Mouse (Mus musculus): ENCODE data around the gene Prdm16. TPM values are rescaled to one million over a fixed set of nuclear protein-coding genes. Genes with fewer than 3 reads are reported as not detected.

The Prdm16 gene
- total RNA-seq, 2 experiments from 2014 or later, result 3.0 TPM; not detected in 1

DNA sequence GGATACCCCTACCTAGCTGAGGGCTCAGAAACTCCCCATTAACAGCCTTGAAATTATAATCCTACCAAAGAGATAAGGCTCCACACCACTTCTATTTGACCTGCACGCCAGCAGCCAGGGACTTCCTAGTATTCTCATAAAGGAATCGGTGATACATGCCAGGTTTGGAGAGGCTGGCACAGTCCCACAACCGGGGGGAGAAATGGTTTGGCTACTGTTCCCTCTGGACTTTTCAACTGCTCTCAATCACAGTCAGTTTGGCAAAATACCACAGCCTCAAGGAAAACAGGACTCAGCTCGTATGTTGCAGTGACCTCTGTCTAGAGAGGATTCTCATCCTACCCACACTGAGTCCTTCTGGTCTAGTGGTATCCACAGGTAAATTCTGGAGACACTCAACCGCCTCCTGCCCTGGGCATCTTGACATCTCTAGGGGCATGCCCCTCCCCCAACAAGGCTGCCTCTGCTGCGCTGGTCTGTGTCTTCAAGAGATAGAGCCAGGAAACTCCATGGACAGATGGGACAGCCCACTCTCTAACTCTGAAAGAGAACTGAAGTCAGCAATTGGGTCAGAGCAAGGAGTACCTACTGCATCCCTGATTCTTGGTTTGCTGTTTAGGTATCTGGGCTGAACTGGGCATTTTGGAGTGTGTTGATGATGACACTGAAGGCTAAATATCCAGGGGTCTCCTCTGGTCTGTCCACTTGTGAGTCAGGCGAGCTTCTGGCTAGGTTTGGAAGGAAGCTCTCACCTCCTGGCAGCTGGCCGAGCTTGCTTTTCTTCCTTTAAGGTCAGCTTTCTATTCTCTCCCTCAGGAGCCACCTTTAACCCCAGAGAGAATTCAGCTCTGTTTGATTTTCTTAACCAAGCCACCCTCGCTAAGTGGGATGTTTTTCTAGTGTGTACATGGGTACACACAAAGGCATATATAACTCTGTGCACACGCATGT lies 234.4 kb downstream of the Prdm16 start:
- ATAC-seq (replicated peaks; ENCODE audit: low FRiP score, poor library complexity, severe bottlenecking), result no peak

DNA sequence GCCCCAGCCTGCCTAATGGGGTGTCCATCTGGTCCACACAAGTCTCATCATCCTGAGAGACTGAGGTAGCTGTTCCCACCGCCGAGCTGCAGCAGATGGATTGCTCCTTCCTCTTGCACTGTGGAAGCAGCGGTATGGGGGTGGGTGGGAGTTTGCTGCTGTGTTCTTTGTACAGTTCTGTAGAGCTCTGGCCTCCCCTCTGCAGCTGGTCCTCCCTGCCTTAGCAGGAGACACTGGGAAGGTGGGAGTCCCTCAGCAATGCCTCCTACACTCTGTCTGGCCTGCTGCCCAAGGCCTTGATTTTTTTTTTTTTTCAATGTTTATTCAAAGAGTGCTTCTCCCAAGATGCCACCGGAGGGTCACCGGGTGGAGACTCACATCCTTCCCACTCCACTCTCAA lies 235.3 kb downstream of the Prdm16 start:
- ATAC-seq (replicated peaks; ENCODE audit: low FRiP score, poor library complexity, severe bottlenecking), result no peak

DNA sequence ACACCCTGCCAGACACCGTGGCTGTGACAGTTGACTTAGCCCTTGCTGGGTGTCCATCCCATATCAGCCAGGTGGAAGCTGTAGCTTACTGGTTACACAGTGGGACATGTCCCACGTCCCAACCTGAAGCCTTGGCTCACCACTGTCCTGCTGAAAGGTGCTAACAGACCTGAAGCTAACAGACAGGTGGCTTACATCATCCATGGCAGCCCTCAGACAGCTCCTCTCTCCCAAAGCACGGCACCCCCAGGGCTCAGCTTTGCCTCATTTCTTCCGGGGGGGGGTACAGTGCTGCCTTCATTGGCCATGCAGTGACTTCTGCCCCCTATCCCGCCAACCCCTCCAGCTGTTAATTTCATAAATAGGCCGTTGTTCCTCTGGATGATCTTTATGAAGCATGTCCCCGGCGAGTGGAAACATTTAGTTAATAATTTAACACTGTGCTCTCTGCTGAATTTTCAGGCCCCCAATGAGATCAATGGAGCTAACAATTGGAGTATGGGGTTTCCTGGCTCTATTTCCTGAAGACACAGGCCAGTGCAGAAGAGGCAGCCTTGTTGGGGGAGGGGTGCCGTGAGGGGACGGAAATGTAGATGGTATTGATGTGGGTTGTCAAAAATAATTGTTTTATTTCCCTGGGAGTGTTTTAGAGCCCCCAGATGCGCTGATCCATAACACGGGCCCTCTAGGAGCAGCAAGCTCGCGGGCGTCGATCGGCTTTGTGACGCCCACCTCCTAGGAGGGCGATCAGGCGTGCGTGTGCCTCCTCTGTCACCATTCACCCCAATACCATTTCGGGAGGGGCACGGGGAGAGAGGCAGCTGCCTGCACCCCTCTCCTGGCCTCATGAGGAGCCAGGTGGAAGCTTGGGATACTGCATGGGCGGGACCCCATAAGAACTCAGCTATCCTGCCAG lies 236.2 kb downstream of the Prdm16 start:
- ATAC-seq (replicated peaks; ENCODE audit: low FRiP score, poor library complexity, severe bottlenecking), result no peak

DNA sequence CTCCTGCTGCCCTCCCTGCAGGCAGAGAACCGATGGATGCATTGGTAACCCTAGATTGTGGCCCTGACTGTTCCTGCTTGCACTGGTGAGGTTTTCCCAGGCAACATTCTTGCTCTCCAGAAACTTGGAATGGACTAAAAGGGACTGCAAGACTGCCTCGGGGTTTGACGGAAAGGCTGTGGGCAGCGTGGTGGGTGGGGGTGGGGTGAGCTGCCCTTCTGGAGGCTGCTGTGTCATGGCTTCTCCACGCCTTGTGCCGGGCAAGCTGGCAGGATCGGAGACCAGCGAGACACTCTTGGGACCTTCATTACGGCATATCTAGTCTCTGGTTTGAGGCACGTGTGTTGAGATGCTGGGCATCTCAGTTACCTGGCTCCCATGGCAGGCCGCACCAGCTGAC lies 237.0 kb downstream of the Prdm16 start:
- no peak for ATAC-seq (replicated peaks; ENCODE audit: low FRiP score, poor library complexity, severe bottlenecking)

DNA sequence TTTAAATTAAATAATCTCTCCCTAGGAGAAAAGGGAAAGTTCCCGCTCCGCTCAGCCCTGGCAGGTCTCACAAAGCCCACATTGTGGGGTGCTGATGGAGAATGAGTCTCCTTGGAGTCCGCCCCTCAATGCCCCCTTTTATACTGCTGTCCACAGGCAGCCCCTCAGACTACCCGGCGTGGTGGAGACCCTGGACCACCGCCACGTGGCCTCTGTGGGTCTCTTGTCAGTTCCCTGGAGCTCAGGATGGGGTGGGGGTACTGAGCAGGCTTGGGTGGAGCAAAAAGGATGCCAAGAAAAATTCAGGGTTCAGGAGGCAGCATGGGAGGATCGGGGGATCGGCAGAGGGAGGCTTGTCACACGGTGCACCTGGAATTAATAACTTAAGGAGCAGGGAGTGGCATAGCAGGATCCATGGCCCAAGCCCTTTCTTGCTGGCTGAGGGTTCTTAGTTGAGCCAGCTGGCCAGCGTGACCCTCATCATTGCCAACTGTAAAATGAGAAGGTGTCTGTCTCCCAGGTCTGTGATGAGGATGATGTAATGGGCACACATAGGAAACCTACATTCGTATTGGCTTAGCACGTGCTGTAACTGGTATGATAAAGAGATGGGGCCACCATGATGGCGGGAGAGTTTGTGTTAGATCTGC lies 239.9 kb downstream of the Prdm16 start:
- ATAC-seq (replicated peaks; ENCODE audit: low FRiP score, poor library complexity, severe bottlenecking), result no peak

DNA sequence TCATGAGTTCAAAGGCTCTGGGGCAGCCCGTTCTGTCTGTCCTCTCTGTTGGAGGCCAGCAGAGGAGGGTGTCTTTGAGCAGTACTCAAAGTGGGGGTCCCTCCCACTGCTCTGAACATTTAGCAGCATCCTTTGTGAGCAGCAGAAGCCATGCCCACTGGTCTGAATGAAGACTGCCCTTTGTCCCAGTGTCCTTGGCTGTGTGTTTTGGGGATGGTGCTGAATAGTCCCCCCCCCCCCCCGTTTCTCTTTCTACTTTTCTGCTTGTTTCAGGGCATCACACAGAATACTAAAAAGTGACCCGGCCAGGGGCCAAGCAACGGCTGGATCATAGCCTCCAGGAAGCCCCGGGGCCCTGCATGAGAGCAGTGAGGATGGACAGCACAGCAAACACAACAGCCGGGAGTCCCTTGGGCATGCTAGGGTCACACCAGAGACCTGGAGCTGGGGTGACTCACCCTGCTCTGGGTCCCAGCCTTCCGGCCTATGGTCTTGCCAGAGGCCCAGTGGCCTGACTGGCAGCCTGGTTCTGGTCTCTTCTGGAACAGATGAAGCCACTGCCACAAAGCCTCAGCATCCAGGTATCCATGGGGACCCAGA lies 242.4 kb downstream of the Prdm16 start:
- ATAC-seq (replicated peaks; ENCODE audit: low FRiP score, poor library complexity, severe bottlenecking), result no peak

DNA sequence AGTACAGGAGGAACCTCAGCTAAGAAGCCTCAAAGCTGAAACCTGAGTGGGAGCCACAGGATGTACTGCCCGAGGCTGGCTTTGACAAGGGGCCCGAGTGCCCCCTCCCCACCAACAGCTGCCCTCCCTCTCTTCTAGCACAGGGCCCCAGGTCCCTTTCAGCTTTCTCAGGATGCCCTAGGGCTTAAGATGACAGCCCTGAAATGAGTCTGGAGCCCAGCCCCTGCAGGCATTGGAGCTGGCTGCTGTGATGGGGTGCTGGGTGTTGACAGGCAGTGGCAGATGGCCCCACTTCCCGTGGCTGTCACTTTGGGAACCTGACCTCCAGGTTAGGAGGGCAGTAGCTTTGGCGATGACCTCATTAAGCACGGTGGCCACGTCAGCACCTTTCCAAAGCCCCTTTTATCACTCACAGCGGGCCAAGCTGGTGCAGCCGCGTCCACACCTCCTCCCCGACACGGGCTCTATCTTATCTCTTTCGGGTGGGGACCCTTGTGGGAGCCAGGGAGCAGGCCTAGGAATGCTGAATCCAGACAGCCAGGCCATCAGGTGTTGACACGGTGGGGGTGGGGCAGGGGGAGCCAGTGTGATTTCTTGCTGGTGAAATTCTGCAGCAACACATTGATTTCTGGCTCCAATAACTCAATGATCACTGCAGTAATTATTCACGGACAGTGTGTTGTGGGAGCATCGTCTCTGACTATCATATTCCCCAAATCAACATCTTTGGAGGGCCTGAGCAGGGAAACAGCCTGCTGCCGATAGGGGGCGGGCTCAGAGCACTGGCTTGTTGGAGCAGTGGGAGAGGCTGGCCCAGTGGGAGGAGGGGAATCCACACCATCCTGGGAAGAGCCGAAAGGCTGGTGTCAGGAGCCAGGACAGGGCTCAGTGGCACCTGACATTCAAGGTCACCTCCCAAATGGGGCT lies 243.2 kb downstream of the Prdm16 start:
- no peak for ATAC-seq (replicated peaks; ENCODE audit: low FRiP score, poor library complexity, severe bottlenecking)

DNA sequence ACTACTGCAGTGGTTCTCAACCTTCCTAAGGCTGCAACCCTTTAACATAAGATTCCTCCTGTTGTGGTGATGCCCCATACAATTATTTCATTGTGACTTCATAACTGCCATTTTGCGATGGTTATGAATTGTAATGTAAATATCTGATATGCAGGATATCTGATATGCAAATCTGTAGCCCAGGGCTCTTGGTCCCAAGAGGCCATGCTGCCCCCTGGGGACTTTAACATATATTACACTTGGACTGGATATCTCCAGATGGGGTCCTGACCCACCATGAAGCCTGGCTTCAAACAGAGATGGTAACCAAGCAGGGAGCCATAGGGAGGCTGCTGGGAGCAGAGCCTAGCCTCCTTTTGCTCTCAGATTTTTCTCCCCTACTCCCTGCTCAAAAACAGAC lies 244.0 kb downstream of the Prdm16 start:
- no peak for ATAC-seq (replicated peaks; ENCODE audit: low FRiP score, poor library complexity, severe bottlenecking)

DNA sequence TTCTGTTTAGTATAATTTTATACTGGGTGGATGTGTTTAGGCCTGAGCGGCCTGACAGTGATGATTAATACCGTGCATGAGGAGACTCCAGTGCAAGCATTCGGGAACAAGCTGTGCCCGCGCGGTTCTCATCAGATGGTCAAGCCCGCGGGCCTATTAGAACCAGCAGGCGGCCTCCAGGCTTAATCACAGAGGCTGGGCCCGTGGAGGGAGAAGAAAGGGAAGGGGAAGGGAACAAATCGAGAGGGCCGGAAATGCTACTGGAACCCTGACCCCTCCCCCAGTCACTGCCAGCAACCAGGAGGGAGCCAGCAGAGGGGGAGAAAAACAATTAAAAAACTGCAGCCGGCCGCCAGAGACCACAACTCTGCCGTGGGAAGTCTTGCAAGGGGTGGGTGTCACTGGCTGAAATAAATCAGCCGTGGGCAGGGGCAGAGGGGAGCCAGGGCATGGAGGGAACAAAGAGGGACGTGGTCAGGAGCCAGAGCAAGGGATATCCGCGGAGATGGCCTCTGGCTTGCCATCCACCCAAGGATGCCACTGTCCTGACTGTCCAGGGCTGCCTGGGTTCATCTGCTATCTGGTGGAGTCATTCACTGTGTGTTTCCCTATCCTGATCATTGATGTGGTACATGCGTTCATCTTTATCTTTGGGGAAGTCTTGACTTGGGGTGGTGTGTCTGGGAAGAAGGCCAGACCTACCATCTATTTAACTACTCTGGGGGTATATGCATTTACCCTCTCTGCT lies 246.2 kb downstream of the Prdm16 start:
- ATAC-seq (replicated peaks; ENCODE audit: low FRiP score, poor library complexity, severe bottlenecking), result no peak

DNA sequence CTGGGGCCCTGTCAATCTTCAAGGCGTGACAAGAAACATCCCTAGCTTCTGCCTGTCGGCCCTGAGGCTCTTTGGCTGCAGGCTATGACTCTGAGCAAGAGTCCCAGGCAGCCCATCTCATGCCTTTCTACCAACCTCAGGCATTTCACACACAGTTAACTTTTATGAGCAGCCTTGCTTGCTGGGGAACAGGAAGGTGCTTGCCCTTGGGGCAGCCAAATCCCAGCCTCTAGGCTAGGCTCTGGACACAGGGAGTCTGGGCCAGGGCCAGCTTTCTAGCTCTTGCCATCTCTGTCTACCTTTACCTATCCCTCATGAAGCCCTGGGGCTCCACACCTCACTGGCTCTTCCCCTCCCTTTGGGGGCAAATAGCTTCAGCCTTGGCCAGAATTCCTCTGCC lies 247.0 kb downstream of the Prdm16 start:
- ATAC-seq (replicated peaks; ENCODE audit: low FRiP score, poor library complexity, severe bottlenecking), result no peak

DNA sequence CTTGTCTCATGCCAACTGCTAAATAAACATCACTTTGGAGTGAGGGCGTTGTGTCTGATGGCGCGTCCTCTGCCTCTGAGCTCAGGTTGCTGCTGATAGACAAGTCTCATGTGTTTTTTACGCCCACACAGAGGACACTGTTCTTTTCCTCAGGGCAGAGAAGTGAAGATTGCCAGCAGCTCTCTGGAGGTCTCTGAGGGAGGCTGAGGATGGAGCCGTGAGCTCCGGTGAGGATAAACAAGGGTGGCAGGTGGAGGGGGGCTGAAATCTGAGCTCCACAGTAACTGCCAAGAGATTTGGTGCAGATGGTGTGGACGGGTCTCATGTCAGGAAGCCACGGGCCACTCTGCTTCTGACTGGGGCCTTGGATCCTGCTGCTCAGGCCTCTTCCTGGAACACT lies 249.9 kb downstream of the Prdm16 start:
- no peak for ATAC-seq (replicated peaks; ENCODE audit: low FRiP score, poor library complexity, severe bottlenecking)

DNA sequence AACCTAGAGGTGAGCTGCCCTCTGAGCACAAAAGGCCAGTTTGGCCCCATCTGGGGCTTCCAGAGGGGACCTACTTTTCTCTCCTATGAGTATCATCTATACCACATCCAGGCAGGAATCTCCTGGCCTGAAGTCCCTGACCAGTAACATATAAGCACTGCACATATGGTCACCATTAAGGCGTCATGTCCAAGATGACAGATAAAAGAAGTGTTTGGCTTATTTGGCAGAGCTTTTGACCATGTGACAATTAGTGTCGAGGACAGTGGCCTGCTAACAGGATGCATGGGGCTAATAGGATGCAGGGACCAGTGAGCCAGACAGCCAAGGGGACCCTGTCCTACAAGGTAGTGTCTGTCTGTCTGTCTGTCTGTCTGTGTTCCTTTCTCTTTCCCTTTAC lies 250.8 kb downstream of the Prdm16 start:
- no peak for ATAC-seq (replicated peaks; ENCODE audit: low FRiP score, poor library complexity, severe bottlenecking)

DNA sequence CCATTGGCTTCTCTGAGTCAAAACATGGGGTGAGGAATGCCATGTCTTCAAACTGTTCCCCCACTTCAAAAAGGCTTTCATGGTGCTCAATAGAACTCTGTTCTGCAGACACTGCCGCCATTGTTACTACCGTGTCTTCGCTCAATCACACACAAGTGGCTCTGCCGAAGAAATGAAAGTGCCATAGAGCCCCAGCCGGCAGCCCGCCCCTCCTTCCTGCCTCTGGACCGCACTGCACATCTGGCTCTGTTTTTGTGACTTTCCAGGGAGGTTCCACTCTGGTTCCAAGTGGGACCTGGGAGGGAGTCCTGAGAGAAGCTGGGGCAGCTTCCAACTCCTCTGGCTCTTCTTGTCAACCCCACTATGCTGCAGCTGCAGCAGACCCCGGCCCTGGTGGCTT lies 251.5 kb downstream of the Prdm16 start:
- ATAC-seq (replicated peaks; ENCODE audit: low FRiP score, poor library complexity, severe bottlenecking), result no peak

DNA sequence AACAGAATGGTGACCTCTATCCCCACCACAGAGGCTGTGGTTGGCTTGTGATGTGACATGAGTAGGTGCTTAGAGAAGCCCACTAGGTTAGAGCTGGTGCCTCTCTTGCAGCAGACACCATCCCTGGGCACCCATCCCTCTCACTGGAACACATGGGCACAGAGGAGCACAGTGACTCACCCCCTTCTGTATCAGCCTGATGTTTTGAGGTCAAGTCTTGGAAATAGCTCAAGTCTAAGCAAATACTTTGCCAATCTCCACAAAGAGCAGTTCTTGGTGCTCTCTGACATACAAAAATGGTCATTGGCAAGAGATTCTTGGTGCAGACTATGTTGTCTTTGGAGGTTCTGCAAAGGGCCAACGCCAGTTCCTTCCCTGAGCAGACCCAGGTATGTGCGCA lies 257.8 kb downstream of the Prdm16 start:
- ATAC-seq (replicated peaks; ENCODE audit: low FRiP score, poor library complexity, severe bottlenecking), result no peak

DNA sequence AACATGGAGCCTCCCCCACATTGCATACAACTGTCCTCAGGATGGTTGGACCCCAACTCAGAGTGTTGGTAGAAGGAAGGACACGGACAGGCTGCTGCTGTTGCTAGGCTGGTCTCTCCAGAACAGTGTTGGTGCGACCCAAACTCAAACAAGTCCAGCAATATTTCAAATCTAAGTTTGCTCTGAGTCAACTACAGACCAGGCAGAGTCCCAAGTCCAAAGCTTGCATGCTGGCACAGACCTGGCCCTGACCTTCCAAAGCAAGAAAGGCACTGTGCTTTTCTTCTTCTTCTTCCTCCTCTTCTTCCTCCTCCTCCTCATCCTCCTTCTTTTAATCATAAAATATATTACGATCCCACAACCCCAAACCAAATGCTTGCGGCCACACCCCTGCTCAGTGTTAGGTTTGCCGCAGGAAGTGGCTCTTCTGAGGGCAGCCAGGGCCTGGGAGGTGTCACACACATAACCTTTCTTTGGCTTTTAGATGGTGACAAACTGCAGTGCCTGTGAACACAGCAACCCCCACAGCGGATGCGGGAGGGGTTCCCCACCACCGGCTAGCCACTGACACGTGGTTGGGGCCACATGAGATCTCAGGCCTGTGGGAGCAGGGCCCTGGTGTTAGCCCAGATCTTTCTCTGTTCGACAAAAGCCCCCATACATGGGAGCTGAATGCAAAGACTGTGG lies 260.6 kb downstream of the Prdm16 start:
- ATAC-seq (replicated peaks; ENCODE audit: low FRiP score, poor library complexity, severe bottlenecking), result no peak

DNA sequence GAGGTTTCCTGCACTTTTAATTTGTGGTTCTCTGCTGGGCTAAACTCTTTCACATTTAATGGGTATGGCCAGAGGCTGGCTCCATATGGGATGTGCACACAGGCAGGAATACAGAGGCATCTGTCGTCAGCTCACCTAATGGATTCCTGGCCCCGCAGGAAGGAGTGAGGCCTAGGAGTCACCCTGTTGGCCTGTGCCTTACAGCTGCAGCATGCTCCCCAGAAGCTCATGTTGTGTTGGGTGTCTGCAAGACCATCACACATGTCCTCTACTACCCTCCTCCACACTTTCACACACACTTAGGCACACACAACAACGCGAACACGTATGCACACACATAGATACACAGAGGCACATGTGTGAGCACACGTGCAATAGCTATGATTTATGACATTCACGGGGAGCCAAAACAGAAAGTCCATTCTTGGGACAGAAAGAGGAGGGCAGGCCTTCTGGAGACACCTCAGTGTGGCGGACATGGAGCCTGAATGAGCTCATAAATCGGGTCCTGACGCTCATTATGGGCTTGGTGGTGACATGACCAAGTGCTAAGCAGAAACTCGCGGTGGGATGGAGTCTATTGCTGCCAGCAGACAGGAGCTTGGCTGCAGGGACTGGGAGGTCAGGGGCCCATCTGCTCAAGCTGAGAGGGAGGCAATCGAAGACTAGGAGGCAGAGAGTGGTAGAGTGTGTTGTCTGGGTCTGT lies 265.0 kb downstream of the Prdm16 start:
- no peak for ATAC-seq (replicated peaks; ENCODE audit: low FRiP score, poor library complexity, severe bottlenecking)

DNA sequence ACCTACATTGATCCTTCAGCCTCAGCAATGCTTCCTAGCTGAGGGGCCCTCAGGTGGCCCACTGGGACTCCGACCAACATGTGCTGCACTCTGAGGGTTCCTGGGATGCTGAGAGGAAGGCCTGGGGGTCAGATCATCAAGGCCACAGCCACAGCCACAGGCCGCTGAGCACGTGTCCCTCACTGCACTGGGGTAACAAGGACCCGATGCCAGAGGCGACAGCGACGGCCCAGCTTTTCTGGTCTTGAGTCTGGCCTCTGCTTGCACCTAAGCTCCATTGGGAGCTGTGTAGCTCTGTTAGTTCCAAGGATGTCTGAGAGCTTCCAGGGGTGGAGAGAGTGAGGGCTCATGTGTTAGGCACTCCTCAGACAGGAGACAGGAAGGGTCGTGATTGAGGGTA lies 265.8 kb downstream of the Prdm16 start:
- ATAC-seq (replicated peaks; ENCODE audit: low FRiP score, poor library complexity, severe bottlenecking), result no peak
